Mouse (Mus musculus): Measurements from ENCODE around the gene Wars.

Gene Wars

DNA sequence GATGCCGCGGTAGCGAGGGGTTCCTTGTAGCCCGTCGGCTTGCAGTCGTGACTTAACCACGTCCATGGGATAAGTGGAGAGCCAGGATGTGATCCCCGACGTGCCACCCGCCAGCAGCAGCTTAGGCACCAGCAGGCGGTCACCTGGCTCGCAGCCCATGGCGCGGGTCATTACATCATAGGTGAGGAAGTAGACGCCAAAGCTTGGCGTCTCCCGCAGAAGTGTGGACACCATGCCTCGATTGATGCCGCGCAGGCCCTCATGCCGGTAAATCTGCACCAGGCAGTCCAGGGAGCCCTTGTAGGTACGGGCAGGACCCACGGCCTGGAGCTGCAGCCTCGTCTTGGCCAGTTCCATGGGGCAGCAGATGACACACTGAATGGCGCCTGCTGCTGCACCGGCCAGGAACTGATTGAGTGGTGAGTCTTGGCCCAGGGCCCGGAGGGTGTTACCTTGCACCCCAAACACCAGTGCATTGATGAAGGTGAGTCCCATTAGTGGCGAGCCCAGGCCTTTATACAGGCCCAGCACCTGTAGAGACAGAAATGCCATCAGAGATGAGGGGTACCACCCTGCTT is 66.9 kb downstream of the Wars start:
- in situ Hi-C loops (cut with MboI, MseI) = loop anchor here (10.0 kb wide), 1 partner anchor 58 kb away; no protein-coding TSS in a partner anchor

DNA sequence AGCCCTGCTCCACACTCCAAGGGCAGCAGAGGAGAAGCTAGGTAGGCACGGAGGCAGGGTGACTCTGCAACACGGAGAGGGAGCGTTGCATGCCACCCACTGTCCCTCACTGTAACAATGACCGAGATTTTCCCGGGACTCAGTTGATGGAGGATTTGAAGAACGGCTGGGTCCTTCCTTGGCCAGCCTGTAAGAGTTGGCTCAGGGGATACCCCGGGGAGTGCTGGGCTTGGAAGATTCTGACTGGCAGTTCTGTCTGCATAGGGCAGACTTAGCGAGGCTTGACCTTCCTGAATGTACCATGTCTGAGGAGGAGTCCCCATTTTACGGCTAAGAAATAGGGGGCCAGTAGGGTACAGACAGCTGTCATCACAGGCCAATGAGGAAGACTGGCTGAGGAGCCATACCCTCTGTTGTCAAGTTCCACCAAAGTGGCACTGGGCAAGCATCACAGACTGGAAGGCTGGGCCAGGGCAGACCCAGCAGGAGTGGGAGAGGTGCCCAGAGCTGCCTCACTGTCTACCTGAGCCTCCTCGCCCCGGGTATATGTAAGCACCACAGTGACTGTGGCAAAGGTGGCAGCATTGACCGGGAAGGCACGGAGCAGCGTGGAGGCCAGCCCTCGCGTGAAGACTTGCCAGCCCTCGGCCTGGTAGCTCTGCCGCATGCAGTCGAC is 67.6 kb downstream of the Wars start:
- in situ Hi-C loops (cut with MboI, MseI) = loop anchor here (10.0 kb wide), 1 partner anchor 58 kb away; no protein-coding TSS in a partner anchor

DNA sequence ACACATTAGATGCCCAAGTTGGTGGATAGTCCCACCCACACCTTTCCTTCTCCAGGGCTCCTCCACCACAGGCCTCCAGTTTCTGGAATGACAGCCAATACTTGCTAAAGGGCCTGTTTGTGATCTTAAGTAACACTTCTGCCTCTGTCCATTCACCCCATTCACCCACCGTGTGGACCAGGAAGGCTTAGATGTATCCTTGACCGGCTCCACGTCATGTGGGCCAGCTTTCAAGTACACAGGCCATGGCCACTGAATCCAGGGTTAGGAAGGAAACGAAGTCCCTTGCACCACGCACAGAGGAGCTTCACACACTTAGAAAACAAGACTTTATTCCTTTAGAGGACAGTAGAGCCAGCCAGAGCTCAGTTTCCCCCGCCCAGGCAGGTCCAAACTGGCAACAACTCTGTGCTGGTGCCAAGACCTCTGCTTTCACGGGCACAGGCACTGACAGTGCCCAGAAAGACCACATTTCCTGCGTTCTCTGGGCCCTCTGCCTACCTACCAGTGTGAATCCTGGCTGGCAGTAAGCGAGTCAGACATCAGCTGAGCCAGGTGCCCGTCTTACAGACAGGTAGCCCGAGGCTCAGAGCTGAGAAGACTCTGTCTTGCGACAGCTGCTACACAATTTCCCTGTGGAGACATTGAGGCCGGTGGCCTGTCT is 68.3 kb downstream of the Wars start:
- in situ Hi-C loops (cut with MboI, MseI) = loop anchor here (10.0 kb wide), 1 partner anchor 59 kb away; no protein-coding TSS in a partner anchor

DNA sequence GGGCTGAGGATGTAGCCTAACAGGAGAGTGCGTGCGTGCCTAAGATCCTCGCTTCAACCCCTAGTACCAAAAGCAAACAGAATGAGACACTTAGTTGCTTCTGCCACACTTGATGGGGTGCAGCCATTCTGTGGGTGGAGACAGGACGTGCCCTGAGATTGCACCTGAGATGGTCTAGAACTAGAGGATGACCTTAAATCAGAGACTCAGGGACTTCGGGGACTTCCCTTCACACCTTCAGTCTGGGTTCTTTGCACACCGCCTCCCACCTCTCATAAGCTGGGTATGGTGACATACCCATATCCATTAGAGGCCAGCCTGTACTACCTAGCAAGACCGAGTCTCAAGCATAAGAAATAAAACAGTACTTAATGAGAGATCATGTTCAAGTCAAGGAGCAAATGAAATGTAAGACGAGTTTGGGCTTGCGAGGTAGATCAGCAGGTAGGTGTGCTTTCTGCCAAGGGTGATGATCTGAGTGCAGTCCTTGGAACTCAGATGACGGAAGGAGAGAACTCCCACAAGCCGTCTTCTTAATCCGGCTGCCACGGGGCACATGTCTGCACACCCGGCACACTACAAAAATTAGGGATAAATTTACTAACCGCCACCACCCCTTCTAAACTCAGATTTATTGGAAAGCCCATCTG is 69.6 kb downstream of the Wars start:
- in situ Hi-C loops (cut with MboI, MseI) = loop anchor here (10.0 kb wide), 1 partner anchor 60 kb away; no protein-coding TSS in a partner anchor

DNA sequence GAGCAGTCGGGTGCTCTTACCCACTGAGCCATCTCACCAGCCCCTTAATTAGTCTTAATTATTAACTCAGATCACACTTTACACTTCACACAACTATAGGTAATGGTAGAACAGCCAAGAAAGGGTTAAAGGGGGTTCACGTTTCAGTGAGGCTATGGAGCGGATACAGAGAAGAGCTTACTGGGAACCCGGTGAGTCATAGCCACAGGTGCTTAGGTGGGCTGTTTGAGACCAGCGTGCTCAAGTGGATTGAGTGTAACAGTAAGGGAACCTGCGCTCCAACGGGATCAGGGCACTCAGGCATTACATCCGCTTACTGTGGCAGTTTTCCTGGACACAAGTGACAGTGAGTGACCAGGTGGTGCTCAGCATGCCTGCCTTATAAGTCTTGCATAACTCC is 70.9 kb downstream of the Wars start:
- in situ Hi-C loops (cut with MboI, MseI) = loop anchor here (10.0 kb wide), 1 partner anchor 62 kb away; no protein-coding TSS in a partner anchor

DNA sequence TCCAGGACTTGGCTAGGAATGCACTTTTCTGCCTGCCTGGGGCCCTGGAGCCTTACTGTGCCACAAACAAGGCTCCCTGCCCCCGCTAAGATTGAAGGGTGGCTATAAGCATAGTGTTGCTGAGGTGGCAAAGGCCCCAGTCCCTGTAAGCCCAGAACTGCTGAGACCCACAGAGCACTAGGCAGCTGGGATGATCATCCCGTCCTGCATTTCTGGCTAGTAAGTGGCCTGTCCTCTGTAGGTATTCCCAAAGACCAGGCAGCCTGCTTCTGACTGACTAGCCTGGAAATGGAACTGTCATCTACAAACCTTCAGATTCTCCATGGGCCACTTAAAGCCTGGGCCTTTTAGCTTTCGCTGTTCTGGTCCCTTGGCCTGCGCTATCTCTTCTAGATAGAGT is 73.5 kb downstream of the Wars start:
- in situ Hi-C loops (cut with MboI, MseI) = loop anchor here (10.0 kb wide), 1 partner anchor 64 kb away; no protein-coding TSS in a partner anchor

DNA sequence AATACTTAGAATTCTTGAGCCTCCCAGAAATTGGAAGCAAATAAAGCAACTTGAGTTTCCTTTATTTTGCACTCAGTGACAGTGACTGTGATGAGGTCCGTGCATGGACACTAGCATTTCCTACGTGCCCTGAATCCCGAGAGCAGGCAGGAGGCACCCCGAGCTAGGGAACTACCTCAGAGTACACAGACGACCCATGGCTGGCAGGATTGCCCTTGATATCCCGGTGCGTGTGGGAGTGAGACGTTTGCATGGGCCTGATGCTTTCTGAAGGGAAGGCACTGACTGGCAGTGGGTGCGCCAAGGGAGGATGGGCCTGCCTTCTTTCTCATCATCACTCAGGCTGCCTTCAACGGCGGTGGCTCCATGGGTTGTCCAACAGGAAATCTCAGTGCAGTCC is 77.4 kb downstream of the Wars start:
- in situ Hi-C loops (cut with MboI, MseI) = no loop called here

DNA sequence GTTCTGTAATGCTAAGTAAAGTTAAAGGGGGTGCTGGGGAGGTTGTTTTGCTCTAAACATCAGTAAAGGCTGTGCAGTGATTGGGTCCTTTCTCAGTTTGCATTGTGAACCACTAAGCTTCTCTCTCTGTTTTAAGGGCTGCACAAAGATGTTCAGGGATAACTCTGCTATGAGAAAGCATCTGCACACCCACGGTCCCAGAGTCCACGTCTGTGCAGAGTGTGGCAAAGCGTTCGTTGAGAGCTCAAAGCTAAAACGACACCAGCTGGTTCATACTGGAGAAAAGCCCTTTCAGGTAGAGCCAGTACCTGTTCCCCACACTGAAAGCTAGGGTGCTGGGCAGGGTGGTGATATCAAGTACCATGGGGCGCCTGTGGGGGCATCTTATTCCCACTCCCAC is 79.5 kb downstream of the Wars start:
- in situ Hi-C loops (cut with MboI, MseI) = no loop called here

DNA sequence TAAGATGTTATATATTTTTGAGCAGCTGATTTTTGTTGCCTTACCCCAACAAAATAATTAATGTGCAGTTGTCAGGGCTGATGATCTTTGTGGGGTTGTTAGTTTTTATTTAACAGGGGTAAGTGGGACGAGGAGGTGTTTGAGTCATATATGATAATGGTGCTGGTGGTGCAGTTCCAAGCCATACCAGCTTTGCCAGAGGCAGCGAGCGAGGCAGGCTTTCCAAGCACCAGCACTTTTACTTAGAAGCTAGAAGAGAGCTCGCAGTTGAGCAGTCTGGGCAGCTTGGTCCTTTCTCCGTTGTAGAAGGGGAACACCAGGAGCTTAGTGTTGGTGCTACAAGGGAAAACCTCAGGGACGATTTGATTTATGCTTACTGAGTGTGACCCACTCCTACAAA is 81.5 kb downstream of the Wars start:
- in situ Hi-C loops (cut with MboI, MseI) = no loop called here

DNA sequence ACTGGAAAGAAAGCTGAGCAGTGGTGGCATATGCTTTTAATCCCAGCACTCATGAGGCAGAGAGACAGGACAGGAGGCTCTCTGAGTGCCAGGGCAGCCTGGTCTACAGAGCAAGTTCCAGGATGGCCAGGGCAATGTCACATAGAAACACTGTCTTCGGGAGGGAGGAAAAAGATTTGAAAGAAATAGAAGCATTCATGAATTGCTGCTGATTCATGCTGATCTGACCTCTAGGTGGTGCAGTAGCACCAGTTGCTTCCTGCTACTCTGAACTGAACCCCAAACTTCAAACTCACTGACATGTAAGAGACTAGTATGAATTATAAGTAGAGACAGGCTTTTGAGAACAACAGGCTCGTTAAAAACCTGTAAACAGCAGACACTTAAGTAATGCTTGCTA is 82.8 kb downstream of the Wars start:
- in situ Hi-C loops (cut with MboI, MseI) = no loop called here

DNA sequence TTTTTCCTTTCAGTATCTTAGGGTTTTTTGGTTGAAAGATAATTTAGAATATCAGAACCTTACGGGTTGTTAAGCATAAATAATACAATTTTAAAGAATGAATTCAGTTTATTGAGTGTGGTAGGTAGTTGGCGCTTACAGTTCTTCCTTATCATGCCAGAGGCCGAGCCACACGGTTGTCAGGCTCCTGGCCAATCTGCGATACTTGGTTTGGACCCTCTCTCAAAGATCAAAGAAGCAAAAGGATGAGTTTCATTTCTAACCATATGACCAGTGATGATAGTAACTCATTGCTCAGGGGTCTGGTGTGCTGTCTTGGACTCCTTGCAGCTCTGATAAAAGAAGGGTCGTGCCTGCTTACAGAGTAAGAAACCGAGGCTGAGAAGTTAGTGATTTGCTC is 83.7 kb downstream of the Wars start:
- in situ Hi-C loops (cut with MboI, MseI) = no loop called here
